Mouse (Mus musculus): ENCODE measurements around the gene Casz1.

DNA sequence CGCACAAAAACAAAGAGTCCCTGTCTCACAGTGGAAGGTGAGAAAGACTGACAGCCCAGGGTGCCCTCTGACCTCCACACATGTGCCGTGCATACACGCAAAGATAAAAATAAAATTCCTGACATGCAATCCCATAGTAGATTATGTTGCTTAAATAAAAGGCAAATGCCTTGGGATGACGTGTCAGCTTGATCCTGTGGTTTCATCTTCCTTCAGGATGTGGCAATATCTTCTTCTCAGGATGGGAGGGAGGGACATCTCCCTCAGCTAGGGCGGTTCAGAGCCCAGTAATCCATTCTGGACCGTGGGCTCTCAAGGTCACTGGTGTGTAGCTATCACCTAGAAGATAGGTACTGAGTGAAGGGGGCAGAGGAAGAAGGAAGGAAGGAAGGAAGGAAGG is 21.3 kb upstream of the Casz1 start:
- no peak for TF ChIP-seq CTCF (IDR thresholded peaks at IDR 0.05)
- TF ChIP-seq EP300 (IDR thresholded peaks at IDR 0.05; ENCODE audit: insufficient read depth, low read depth, low read length) = no peak
- no peak for TF ChIP-seq POLR2A (IDR thresholded peaks at IDR 0.05; ENCODE audit: insufficient read depth, low read depth, low read length)

Measured in heart, adult 2 months (tissue).